Mouse (Mus musculus): ENCODE measurements around the gene Naf1.

The Naf1 gene

GRCm38 (mm10) chr8:66860023-66860422 lies at the start of gene Naf1:
TSS of gene Naf1 (plus strand) at chr8:66860217.
- DNase-seq = peak; percentile 97

DNA sequence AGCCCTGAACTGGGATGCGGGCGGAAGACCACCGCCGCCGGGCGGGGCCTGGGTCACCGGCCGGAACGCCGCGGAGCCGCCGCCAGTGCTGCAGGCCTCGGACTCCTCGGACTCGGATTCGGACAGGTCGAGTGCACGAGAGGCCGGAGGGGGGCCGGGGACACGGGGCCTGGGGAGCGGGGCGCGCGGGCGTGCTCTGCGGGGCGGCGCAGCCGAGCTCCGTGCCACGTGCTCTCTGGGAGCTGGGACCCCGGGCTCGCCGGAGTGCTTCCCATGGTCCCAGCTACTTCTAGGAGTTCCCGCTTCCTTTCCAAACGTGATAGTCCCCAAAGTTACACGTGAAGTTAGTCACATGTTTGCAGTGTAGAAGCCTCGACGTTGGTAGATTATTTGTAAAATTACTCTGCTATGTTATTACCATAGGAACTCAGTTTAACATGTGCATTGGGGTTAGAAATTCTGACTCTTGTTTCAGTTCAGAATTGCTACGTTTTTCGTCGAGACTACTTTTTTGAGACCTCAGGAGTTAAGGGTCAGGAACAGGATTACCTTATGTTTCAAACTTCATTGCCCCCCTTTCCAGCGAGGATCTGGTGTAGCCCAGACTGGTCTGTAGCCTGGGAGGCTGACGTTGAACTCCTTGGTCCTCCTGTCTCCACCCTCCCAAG lies 1.0 kb downstream of the Naf1 start:
- DNase-seq = peak; percentile 47

DNA sequence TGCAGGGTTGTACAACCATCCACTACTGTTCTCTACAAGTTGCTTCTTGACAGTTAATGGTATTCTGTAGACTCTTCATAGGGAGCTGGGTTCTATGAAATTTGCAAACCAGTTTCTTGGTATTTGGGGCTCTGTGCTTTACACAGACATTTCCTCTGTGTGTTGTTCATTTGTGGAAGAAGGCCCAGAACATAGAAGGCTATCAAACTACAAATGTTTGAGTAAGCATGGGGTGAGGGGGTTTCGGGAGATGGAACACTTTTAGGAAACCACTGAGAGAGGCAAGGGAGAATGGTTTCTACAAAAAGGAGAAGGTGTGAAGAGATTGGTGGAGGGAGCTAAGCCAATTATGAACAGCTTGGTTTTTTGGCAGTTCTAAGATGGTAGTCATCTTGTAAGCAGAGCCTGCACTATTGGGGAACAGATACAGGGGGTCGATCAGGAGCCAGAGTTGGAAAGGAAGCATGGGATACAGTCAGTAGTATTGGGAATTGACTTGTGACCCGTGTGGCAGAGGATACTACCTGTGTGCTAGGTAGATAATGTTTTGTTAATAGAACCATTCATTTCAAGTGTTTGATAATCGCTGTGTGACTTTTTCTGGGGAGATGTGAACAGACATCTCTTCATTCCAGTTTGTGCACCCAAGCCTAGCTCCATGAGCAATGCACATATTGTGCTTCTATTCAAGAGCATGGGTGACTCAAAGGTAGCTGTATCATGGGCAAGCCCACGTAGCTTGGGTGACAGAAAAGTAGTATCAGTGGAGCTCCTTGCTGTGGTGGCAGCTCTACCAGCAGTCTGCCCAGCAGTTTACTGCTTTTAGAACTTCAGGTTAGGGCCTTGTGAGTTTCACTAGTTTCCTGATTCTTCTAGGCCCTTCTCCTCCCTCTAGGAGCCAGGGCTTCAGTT lies 1.8 kb downstream of the Naf1 start:
- no peak for DNase-seq

GRCm38 (mm10) chr8:66863761-66864160 lies 3.7 kb downstream of the Naf1 start:
- DNase-seq = no peak

- no peak for DNase-seq
Observed at GRCm38 (mm10) chr8:66865120-66865519, 5.1 kb downstream of the Naf1 start.

DNA sequence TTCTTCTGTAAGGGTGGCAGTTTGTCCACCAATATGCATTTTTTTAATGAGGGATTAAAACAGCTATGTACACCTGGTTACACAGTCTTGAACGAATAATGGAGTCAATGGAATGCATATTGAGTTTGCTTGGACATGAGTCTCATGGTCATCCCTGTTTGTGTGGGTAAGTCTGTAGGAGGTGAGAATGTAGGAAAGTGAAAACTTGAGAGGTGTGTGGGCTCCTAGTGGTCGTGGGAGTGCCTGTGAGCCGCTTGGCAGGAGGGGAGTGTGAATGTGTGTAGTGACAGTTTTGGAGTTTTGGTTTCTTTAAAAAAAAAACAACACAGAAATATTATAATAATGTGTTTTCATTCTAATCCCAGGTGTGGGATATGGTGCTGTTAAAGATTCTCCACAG lies 7.7 kb downstream of the Naf1 start:
- no peak for DNase-seq

GRCm38 (mm10) chr8:66869211-66869932 lies 9.4 kb downstream of the Naf1 start:
- DNase-seq = no peak

- no peak for DNase-seq
Observed at GRCm38 (mm10) chr8:66883866-66884265, 23.8 kb downstream of the Naf1 start.

DNA sequence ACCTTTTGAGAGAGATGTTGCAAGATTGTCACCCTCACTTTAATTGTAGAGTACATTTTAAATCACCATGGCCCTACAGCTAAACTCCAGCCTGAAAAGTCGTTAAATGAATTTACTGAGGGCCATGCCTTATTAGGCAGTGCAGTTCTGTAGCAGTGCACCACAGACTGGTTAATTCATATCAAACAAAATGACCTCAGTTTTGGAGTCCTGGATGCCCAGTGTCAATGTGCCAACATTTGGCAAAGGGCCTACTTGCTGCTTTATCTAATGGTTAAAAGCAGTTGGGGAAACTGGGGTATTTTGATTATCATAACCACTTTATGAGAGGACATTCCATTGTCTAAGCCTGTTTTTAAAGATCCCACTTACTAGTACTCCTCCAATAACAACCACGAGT lies 31.9 kb downstream of the Naf1 start:
- DNase-seq = no peak

GRCm38 (mm10) chr8:66905000-66905399 lies 45.0 kb downstream of the Naf1 start:
- no peak for DNase-seq

GRCm38 (mm10) chr8:66905557-66905956 lies 45.5 kb downstream of the Naf1 start:
- no peak for DNase-seq

DNA sequence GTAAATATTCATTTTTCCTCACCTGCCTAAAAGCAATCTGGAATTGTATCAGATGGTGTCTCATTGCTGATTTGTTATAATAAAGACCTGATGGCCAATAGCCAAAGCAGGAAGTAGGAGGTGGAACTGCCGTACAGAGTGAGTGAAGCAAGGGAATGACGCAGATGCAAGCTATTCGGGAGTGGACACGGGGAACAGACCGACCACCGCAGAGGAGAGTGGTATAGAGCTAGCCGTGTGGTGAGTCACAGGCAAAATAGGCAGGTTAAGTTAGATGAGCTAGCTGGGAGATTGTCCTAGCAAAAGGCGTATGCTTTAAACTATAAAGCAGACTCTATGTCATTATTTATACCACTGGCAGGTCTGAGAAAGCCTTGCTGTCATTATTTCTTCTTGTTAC lies 46.1 kb downstream of the Naf1 start:
- DNase-seq = no peak

- no peak for DNase-seq
Observed at GRCm38 (mm10) chr8:66910684-66911083, 50.7 kb downstream of the Naf1 start.

DNA sequence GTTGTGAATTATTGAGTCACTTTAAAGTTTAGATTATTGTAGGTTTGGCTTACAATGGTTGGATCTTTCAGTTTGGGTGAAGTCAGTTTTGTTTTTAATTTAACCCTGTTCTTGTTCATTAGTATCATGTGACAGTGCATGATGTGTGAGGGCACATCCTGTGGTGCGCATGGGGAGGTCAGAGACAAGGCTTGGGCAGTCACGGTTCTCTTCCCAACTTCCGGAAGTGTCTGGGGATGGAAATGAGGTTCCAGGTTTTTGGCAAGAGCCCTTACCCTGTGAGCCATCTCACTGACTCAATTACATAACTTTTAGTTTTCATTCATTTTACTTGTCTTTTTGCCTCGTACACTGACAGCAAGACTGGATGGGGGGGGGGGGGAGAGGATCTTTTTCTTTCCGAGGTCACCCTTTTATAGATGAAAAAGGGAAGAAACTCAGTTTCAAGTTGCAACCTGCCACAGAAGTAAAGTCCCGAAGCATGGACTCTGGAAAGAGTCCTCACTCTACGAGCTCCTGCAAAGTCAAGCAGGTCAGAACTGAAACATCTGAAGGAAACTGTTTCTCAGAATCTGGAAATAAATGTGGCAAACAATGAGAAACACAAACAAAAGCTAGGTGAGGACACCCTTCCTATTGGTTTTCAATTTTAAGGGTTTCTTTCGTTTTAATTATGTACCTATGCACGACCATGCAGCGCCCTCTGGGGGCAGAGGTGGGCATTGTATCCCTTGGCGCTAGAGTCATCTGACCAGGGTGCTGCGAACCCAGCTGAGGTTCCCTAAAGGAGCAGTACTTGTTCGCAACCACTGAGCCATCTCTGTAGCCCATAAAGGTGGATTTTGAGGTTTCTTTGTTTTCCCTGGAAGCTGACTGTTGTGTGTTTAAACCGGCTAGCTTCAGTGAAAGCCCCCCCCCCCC lies 53.9 kb downstream of the Naf1 start:
- DNase-seq = peak; percentile 40

GRCm38 (mm10) chr8:66916056-66916455 lies 56.0 kb downstream of the Naf1 start:
- no peak for DNase-seq

DNA sequence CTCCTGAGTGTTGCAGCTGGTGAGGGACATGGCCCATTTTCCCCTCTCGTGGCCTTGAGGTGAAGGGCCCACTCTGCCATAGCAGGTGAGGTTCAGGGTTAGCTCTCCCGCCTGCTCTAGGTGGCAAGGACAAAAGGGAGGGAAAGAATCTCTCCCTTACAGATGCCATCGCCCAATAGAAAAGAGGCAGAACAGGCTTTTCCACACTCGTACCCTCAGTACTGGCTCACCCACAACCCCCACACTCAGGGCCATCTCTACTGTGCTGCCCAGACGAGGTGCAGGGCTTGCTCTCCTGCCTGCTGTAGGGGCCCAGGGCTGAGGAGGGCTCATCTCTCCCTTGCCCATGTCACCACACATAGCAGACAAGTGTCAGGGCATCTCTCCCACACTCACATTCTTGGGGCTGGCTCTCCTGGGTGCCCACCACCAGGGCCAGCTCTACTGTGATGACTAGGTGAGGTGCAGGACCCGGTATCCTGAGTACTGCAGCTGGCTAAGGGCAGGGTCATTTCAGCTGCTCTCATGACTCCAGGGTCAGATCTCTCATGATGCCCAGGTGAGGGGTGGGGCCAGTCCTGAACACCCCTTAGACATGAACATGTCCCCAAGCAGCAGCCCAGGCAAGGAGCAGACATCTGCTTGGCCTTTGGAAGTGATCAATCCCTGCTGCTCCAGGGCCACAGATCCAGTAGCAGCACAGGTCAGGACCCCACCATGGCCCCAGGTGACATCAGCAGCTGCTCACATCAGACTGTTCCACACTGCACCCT lies 57.9 kb downstream of the Naf1 start:
- no peak for DNase-seq

DNA sequence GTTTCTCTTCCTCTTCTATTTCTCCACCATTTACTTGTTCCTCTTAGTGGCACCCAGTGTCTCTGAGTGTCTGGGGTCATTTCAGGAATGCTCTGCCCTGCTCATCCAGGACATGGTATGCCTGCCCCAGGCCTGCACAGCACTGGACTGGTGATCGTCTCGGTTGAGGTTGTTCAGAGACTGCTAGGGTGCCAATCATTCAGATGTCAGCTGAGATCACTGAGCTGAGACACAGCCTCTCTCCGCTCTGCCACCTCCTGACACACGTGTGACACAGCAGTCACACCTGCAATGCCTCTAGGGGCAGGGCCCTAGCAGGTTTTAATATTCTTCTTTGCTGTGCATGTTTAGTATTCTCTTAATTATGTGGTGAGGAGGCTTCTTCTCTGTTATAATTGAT lies 58.5 kb downstream of the Naf1 start:
- DNase-seq = no peak

- no peak for DNase-seq
Observed at GRCm38 (mm10) chr8:66933746-66934145, 73.7 kb downstream of the Naf1 start.

GRCm38 (mm10) chr8:66936236-66936635 lies 76.2 kb downstream of the Naf1 start:
- no peak for DNase-seq

Measured in kidney, adult 18-20 months (tissue).